Mouse (Mus musculus) layer of hippocampus, adult 11-12 months (tissue): ENCODE data around the gene Mllt10.

Source experiments
- DNase-seq: peaks from one replicate; pipeline ENCODE4 v3.0.0; 2022; ENCODE audit warnings: low spot score

Mllt10 gene

DNA sequence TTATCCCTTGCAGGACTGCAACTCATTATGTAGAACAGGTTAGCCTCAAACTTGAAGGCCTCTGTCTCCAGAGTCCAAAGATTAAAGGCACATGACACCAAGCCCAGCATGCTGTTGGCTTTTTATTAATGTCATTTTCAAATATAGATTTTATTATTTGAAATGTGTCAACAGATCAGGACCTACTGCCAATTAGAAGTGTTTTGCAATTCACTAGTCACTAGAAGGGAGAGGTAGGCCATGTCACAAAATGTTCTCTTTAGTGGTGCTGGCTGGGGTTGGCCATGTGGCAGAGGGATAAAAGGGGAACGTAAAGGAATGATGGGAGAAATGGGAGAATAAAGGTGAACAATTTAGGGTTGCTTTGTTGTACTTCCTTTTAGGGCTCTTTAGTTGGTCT is 38.8 kb downstream of the Mllt10 start:
- no peak for DNase-seq

- no peak for DNase-seq
Measured at GRCm38 (mm10) chr2:18094319-18094718, 39.3 kb downstream of the Mllt10 start.

GRCm38 (mm10) chr2:18095804-18096203 is 40.8 kb downstream of the Mllt10 start:
- DNase-seq: no peak

DNA sequence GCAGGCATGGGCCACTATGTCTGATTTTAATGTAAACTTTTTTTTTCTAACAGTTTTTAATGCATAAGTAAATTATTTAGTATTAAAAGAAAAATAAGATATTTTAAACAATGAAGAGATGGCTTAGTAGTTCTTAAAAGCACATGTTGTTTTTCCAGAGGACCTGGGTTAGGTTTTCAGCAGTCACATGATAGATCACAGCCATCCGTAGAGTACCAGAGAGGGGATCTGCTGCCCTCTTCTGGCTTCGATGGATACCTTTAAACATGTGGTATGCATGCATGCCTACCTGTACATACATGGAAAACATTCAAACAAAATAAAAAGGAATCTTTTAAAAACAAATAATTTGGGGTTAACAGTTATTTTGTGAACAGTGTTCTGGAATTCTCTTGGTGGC is 45.9 kb downstream of the Mllt10 start:
- DNase-seq: no peak

DNA sequence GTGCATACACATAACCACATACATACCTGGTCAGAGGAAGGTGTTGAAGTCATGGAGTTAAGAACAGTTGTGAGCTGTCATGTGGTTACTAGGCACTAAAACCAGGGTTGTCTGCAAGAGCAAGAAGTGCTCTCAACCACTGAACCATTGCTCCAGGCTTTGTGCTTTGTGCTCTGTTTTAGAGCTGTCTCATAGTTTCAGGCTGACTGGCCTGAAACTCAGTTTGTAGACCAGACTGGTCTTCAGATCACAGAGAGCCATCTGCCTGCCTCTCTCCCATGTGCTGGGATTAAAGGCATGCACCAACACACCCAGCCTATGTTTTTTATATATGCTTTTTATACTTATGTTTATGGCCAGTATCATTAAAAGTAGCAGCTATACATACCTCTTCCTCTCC is 52.5 kb downstream of the Mllt10 start:
- no peak for DNase-seq

- no peak for DNase-seq
Measured at GRCm38 (mm10) chr2:18108214-18108613, 53.2 kb downstream of the Mllt10 start.

DNA sequence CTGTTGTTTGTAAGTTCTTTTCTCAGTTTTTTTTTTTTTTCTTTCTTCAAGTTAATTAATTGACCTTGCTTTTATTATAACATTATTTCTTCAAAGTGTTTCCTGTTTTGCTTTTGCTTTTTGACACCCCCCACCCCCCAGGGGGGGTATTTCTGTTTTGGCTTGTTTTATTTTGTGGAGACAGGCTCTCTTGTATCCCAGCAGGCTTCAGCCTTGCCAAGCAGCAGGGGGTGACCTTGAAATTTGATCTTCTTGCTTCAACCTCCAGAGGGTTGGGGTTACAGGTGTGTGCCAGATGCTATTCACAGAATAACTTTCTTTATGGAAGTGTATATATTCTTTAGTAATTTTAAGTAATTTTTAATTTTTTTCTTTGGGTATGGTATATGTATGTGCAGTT is 56.4 kb downstream of the Mllt10 start:
- no peak for DNase-seq

- no peak for DNase-seq
Measured at GRCm38 (mm10) chr2:18116432-18116831, 61.4 kb downstream of the Mllt10 start.

GRCm38 (mm10) chr2:18138131-18138530 is 83.1 kb downstream of the Mllt10 start:
- no peak for DNase-seq

DNA sequence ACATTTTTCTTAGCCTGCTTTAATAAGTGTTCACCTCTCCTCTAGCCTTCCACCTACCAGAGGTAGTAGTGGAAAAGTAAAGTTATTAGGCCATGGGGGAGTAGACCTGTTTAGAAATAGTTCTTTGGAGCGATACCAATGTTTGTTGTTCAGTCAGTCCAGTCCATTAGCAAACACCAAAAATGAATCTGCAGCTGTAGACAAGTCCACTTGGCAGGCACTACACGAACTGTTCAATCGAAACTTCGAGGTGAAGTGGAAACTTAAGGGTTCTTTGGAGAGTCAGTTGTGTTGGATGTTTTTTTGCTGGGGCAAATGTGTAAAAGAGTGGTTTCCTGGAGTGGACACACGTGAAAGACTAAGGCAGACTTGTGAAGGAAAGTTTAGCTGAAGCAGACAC is 84.6 kb downstream of the Mllt10 start:
- no peak for DNase-seq

GRCm38 (mm10) chr2:18156131-18156530 is 101.1 kb downstream of the Mllt10 start:
- no peak for DNase-seq

DNA sequence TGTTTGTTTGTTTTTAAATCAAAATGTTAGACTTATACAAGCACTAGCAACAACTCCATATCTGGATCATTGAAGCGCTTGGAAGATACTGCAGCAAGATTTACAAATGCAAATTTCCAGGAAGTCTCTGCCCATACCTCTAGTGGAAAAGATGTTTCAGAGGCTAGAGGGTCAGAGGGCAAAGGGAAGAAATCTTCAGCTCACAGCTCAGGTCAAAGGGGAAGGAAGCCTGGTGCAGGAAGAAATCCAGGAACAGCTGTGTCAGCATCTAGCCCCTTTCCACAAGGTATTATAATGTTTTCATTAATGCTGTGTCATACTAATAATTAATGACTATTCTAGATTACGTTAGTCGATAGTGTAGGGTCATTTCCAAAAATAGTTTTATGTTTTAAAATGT is 104.4 kb downstream of the Mllt10 start:
- no peak for DNase-seq

DNA sequence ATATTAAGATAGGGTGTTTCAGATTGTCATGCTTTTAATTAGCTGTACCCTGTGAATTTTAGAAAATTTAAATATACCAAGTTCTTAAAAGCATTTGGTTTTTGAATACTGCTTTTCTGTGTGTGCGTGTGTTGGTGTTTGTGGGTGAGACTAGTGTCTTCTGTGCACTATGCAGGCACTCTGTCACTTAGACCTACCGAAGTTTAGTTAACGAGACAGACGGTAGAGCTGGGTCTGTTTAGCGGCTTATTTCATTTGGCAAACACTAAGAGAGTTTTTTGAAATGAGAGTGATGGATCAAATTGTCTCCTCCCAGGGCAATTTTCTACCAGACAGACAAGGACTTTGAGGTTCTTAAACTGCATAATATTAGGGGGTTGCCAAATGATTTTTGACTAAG is 106.0 kb downstream of the Mllt10 start:
- no peak for DNase-seq

GRCm38 (mm10) chr2:18165511-18165910 is 110.5 kb downstream of the Mllt10 start:
- no peak for DNase-seq

DNA sequence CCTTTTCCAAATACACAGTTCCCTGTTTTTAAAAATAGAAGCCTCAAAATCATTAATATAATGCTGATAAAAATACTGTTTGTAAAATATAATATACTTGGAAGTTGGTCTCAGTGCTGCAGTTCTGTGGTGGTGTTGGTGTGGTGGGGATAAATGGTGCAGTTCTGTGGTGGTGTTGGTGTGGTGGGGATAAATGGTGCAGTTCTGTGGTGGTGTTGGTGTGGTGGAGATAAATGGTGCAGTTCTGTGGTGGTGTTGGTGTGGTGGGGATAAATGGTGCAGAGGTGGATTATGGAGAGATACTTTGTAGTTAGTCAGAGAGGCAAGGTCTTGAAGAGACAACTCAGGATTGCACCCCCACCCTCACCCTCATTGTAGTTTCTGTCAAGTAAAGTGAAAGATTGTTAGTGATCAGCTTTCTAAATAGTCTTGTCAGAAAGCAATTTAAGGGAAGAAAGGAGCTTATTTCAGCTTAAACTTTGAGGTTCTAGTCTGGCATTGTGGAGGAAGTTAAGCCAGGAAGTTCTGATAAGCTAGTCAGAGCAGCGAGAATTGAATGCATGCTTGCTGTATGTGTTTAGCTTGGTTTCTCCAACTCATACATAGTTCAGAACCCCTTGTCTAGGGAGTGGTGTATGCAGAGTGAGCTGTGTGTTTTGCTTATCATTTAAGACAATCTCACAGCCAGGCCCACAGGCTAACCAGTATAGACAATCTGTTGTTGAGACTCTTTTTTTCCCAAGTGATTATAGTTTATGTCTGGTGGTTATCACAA is 114.3 kb downstream of the Mllt10 start:
- no peak for DNase-seq

GRCm38 (mm10) chr2:18175234-18175633 is 120.2 kb downstream of the Mllt10 start:
- no peak for DNase-seq

- no peak for DNase-seq
Measured at GRCm38 (mm10) chr2:18176235-18176634, 121.2 kb downstream of the Mllt10 start.

GRCm38 (mm10) chr2:18180323-18180722 is 125.3 kb downstream of the Mllt10 start:
- DNase-seq: no peak

- DNase-seq: no peak
Measured at GRCm38 (mm10) chr2:18181631-18182030, 126.6 kb downstream of the Mllt10 start.

- no peak for DNase-seq
Measured at GRCm38 (mm10) chr2:18183079-18183478, 128.0 kb downstream of the Mllt10 start.

DNA sequence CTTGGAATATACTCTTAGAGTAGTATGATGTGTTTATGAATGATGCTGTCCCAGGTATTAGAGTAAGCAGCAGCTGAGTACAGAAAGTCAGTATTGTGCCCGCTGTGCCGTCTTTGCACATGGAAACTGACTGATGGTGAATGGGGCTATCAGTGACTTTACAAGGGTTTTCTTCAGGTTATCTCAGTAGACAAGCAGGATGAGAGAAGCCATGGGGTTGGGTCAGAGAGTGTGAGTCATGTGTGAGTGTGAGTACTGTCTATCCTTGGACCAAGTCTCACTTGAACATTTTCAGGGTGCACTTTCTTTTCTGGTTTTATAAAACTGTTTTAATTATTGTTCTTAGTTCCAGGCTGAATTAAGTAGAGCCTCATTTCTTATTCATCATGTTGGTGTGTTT is 133.3 kb downstream of the Mllt10 start:
- no peak for DNase-seq

- no peak for DNase-seq
Measured at GRCm38 (mm10) chr2:18195285-18195684, 140.2 kb downstream of the Mllt10 start.

DNA sequence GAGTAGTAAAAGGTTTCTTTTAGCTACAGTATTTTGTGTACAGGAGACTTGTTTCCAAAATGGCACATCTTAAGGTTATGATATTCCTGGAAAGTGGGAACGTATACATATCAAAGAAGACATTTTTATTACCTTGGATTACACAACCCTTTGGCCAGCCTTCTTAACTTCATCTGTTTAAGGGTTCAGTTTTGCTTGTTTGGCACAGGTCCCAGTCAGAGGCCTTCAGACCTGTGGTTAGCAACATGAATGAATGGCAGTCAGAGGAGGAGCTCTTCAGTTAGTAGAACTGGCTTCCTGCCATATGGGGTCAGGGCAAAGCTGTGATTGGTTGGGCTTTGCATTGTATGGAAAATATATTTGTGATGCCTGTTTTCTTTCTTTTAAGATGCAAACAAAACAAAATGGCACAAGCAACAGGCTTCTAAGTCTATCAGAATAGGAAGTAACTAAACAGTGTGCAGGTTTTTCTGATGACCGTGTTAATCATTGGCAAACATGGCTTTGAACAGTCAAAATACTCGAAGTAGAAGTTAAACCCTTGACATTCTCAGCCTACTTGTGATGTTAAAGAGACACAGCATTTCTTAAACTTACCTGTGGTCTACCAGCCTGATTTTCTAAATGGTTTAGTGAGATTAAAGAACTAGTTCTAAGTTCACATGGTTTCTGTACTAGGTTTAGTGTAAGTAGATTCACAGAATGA is 140.8 kb downstream of the Mllt10 start:
- no peak for DNase-seq
